Mouse (Mus musculus): ENCODE measurements around the gene Ldlr. TPM values are rescaled to one million over a fixed set of nuclear protein-coding genes. Genes with fewer than 3 reads are reported as not detected.

Ldlr gene
- total and polyA plus RNA-seq, 2 experiments from 2014 or later: 11.1 to 19.1 TPM

DNA sequence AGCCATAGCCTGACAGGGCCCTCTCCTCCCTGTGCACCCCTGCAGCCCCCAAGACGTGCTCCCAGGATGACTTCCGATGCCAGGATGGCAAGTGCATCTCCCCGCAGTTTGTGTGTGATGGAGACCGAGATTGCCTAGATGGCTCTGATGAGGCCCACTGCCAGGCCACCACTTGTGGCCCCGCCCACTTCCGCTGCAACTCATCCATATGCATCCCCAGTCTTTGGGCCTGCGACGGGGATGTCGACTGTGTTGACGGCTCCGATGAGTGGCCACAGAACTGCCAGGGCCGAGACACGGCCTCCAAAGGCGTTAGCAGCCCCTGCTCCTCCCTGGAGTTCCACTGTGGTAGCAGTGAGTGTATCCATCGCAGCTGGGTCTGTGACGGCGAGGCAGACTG is 10.2 kb downstream of the Ldlr start:
- TF ChIP-seq CTCF (IDR thresholded peaks at IDR 0.05; ENCODE audit: low read depth): no peak

DNA sequence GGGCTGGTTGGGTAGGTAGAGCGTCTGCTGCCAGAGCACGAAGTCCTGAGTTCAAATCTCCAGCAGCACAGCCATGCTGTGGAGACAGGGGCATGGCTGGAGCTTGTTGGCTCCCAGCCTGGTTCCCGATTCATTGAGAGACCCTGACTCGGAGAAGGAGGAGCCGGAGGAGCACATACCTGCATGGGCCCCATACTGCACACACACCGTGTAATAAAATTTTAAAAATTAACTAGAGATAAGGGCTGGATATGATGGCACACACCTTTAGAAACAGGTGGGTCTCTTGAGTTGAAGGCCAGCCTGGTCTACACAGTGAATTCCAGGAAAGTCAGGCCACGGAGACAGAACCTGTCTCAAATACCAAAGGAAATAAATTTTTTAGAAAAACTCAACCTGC is 10.7 kb downstream of the Ldlr start:
- peaks cover 68% of the 10 kb centered on the region for H3K36me3 ChIP-seq (ENCODE audit: insufficient read depth)
- DNase-seq (no peak), ATAC-seq (no peak)
- no peak overlapping the region for H3K4me3 ChIP-seq (ENCODE audit: low read depth, low read length)
- no peak overlapping the region for H3K4me2 ChIP-seq (ENCODE audit: low read depth)
- H3K9ac ChIP-seq: no peak overlapping the region
- no peak overlapping the region for H3K27ac ChIP-seq (ENCODE audit: low read depth, low read length)
- no peaks in the 10 kb centered on the region for H3K27me3 ChIP-seq (ENCODE audit: insufficient read depth, low read length)
- no peaks in the 10 kb centered on the region for H3K9me3 ChIP-seq (ENCODE audit: low read length)
- WGBS: 94% methylated on average over 7 of the region's 7 CpGs
- TF ChIP-seq CTCF (IDR thresholded peaks at IDR 0.05; ENCODE audit: low read depth): no peak
- no peaks in the 10 kb centered on the region for H3K4me1 ChIP-seq (ENCODE audit: insufficient read depth)

More for the DNA sequence above, 10.2 kb downstream of the Ldlr start:
- H3K36me3 ChIP-seq (ENCODE audit: insufficient read depth): peaks cover 62% of the 10 kb centered on the region
- no peak for ATAC-seq
- H3K9me3 ChIP-seq (ENCODE audit: low read length): no peaks in the 10 kb centered on the region
- WGBS: 81% methylated on average over 17 of the region's 17 CpGs
- no peak overlapping the region for H3K4me3 ChIP-seq (ENCODE audit: low read depth, low read length)
- no peak overlapping the region for H3K4me2 ChIP-seq (ENCODE audit: low read depth)
- no peaks in the 10 kb centered on the region for H3K27me3 ChIP-seq (ENCODE audit: insufficient read depth, low read length)
- H3K27ac ChIP-seq (ENCODE audit: low read depth, low read length): no peak overlapping the region
- DNase-seq: no peak
- no peak overlapping the region for H3K9ac ChIP-seq
- H3K4me1 ChIP-seq (ENCODE audit: insufficient read depth): no peaks in the 10 kb centered on the region

DNA sequence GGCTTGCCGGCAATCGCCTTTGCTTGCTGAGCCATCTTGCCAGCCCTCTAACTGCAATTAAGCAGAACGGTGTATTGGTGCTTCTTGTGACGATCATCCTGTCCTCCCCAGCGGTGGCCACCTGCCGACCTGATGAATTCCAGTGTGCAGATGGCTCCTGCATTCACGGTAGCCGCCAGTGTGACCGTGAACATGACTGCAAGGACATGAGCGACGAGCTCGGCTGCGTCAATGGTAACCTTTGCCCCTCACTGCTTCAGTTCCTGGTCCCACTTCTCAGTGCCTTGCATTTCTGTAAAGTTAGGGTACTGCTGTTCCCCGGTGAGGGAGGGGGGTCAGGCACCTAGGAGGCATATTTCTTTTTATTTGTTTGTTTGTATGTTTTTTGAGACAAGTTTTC is 11.8 kb downstream of the Ldlr start:
- Histone ChIP-seq H3K36me3 (ENCODE audit: insufficient read depth) (peaks cover 79% of the 10 kb centered on the region), H3K4me2 (ENCODE audit: low read depth) (no peak overlapping the region), H3K27ac (ENCODE audit: low read depth, low read length) (no peak overlapping the region), H3K4me3 (ENCODE audit: low read depth, low read length) (no peak overlapping the region), H3K27me3 (ENCODE audit: insufficient read depth, low read length) (no peaks in the 10 kb centered on the region), H3K9me3 (ENCODE audit: low read length) (no peaks in the 10 kb centered on the region), H3K9ac (no peak overlapping the region), H3K4me1 (ENCODE audit: insufficient read depth) (no peaks in the 10 kb centered on the region)
- ATAC-seq (no peak), DNase-seq (no peak)
- 91% methylated on average over 14 of the region's 14 CpGs for WGBS
- TF ChIP-seq CTCF (IDR thresholded peaks at IDR 0.05; ENCODE audit: low read depth): no peak

DNA sequence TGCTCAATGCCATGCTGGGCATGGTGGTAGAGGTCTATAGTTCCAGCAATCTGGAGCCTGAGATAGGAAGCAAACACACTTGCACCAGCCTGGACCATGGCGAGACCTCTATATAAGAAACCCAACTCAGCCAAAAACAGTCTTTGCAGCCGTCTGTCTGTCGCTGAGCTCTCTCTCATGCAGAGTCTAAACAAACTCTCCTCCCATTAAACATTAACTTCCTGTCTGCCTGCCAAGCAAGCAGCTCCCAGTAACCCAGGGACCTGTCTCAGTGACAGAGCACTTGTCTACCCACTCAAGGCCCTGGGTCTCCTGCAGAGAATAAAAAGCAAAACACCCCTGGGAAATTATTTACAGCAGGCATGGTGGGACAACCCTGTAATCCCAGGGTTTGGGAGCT is 13.3 kb downstream of the Ldlr start:
- H3K4me1 ChIP-seq (ENCODE audit: insufficient read depth): no peaks in the 10 kb centered on the region
- no peak for ATAC-seq
- TF ChIP-seq CTCF (IDR thresholded peaks at IDR 0.05; ENCODE audit: low read depth): no peak

DNA sequence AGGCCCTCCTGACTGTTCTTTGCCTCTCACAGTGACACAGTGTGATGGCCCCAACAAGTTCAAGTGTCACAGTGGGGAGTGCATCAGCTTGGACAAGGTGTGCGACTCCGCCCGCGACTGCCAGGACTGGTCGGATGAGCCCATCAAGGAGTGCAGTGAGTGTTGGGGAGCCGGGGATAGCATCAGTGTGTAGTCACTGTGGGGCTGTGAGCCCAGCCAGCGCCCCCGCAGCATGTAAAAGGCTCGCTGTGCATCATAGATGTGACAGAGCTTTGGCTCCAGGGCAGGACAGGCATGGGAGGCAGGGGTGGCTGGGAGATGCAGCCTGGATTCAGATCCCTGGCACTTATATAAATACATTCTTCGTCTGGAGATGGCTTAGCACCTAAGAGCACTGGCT is 13.9 kb downstream of the Ldlr start:
- H3K4me1 ChIP-seq (ENCODE audit: insufficient read depth): no peaks in the 10 kb centered on the region
- no peak for TF ChIP-seq CTCF (IDR thresholded peaks at IDR 0.05; ENCODE audit: low read depth)
- peaks cover 89% of the 10 kb centered on the region for H3K36me3 ChIP-seq (ENCODE audit: insufficient read depth)
- 95% methylated on average over 10 of the region's 10 CpGs for WGBS
- no peak overlapping the region for H3K4me3 ChIP-seq (ENCODE audit: low read depth, low read length)
- H3K9me3 ChIP-seq (ENCODE audit: low read length): no peaks in the 10 kb centered on the region
- ATAC-seq (no peak), DNase-seq (no peak)
- no peak overlapping the region for H3K4me2 ChIP-seq (ENCODE audit: low read depth)
- no peak overlapping the region for H3K9ac ChIP-seq
- no peak overlapping the region for H3K27ac ChIP-seq (ENCODE audit: low read depth, low read length)
- no peaks in the 10 kb centered on the region for H3K27me3 ChIP-seq (ENCODE audit: insufficient read depth, low read length)

More for the DNA sequence above, 13.3 kb downstream of the Ldlr start:
- H3K9me3 ChIP-seq (ENCODE audit: low read length): no peaks in the 10 kb centered on the region
- no peak overlapping the region for H3K9ac ChIP-seq
- no peaks in the 10 kb centered on the region for H3K27me3 ChIP-seq (ENCODE audit: insufficient read depth, low read length)
- H3K27ac ChIP-seq (ENCODE audit: low read depth, low read length): no peak overlapping the region
- DNase-seq: no peak
- H3K36me3 ChIP-seq (ENCODE audit: insufficient read depth): peaks cover 86% of the 10 kb centered on the region
- no peak overlapping the region for H3K4me2 ChIP-seq (ENCODE audit: low read depth)
- H3K4me3 ChIP-seq (ENCODE audit: low read depth, low read length): no peak overlapping the region
- 74% methylated on average over 3 of the region's 3 CpGs for WGBS

DNA sequence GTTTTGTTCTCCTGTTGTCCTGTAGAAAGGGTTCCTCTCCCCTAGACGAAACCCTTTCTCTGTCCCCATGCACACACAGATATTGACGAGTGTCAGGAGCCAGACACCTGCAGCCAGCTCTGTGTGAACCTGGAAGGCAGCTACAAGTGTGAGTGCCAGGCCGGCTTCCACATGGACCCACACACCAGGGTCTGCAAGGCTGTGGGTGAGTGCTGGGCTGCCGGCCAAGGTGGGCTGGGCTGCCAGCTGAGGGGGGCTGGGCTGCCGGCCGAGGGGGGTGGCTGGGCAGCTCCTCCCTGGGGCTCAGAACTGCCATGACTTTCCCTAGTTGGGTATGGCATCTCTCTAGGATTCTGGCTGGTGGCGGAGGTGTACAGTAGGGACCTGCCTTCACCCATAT is 15.5 kb downstream of the Ldlr start:
- 67% methylated on average over 7 of the region's 7 CpGs for WGBS
- Histone ChIP-seq H3K4me1 (ENCODE audit: insufficient read depth) (no peaks in the 10 kb centered on the region), H3K36me3 (ENCODE audit: insufficient read depth) (peaks cover 83% of the 10 kb centered on the region), H3K4me2 (ENCODE audit: low read depth) (no peak overlapping the region), H3K9me3 (ENCODE audit: low read length) (no peaks in the 10 kb centered on the region), H3K9ac (no peak overlapping the region), H3K4me3 (ENCODE audit: low read depth, low read length) (no peak overlapping the region), H3K27ac (ENCODE audit: low read depth, low read length) (no peak overlapping the region), H3K27me3 (ENCODE audit: insufficient read depth, low read length) (no peaks in the 10 kb centered on the region)
- DNase-seq (peak; percentile 18), ATAC-seq (no peak)
- no peak for TF ChIP-seq CTCF (IDR thresholded peaks at IDR 0.05; ENCODE audit: low read depth)

DNA sequence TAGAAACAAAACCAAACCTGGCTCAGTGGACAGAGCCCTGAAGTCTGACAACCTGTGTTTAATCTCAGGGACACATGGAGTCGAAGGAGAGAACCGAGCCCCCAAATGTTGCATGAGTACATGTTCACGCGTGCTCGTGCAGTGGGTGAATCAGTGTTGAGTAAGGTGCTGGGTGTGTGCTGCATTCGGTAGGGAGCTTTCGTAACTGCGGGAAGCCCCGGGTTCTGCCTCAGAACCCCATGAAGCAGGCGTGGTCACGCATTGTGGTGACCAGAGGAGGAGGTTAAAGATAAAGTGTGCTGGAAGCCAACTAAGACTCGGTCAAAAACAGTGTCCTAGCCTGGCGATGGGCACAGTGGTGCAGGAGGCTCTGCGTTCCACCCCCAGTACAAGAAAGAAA is 17.1 kb downstream of the Ldlr start:
- H3K27me3 ChIP-seq (ENCODE audit: insufficient read depth, low read length): no peaks in the 10 kb centered on the region
- H3K4me3 ChIP-seq (ENCODE audit: low read depth, low read length): no peak overlapping the region
- peaks cover 84% of the 10 kb centered on the region for H3K36me3 ChIP-seq (ENCODE audit: insufficient read depth)
- H3K9ac ChIP-seq: no peak overlapping the region
- H3K4me1 ChIP-seq (ENCODE audit: insufficient read depth): no peaks in the 10 kb centered on the region
- WGBS: 96% methylated on average over 14 of the region's 14 CpGs
- TF ChIP-seq CTCF (IDR thresholded peaks at IDR 0.05; ENCODE audit: low read depth): no peak
- DNase-seq (no peak), ATAC-seq (no peak)
- H3K4me2 ChIP-seq (ENCODE audit: low read depth): no peak overlapping the region
- H3K27ac ChIP-seq (ENCODE audit: low read depth, low read length): no peak overlapping the region
- no peaks in the 10 kb centered on the region for H3K9me3 ChIP-seq (ENCODE audit: low read length)

DNA sequence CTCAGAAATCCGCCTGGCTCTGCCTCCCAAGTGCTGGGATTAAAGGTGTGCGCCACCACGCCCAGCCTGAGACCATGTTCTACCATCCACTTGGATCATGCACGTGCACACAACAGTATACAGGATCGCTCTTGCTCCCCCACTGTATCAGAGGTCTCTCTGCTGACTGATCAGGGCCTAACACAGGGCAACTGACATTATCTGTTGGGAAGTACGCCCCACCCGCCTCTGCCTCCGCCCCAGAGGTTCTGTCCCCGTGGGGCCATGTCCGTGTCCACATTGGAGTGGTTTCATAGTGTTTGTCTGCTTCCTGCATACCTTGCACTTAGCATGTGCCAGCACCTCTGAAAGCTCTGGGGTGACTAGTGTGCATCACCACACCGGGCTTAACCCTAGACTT is 18.2 kb downstream of the Ldlr start:
- no peaks in the 10 kb centered on the region for H3K27me3 ChIP-seq (ENCODE audit: insufficient read depth, low read length)

More for the DNA sequence above, 18.2 kb downstream of the Ldlr start:
- Histone ChIP-seq H3K9me3 (ENCODE audit: low read length) (no peaks in the 10 kb centered on the region), H3K4me3 (ENCODE audit: low read depth, low read length) (no peak overlapping the region), H3K27ac (ENCODE audit: low read depth, low read length) (no peak overlapping the region), H3K36me3 (ENCODE audit: insufficient read depth) (peaks cover 86% of the 10 kb centered on the region), H3K4me1 (ENCODE audit: insufficient read depth) (no peaks in the 10 kb centered on the region), H3K4me2 (ENCODE audit: low read depth) (no peak overlapping the region), H3K9ac (no peak overlapping the region)
- DNase-seq: no peak
- no peak for TF ChIP-seq CTCF (IDR thresholded peaks at IDR 0.05; ENCODE audit: low read depth)
- WGBS: 96% methylated on average over 11 of the region's 11 CpGs
- ATAC-seq: no peak
